Comparison of ENCODE assay signal across 8 mouse cellular contexts in the genomic region with DNA sequence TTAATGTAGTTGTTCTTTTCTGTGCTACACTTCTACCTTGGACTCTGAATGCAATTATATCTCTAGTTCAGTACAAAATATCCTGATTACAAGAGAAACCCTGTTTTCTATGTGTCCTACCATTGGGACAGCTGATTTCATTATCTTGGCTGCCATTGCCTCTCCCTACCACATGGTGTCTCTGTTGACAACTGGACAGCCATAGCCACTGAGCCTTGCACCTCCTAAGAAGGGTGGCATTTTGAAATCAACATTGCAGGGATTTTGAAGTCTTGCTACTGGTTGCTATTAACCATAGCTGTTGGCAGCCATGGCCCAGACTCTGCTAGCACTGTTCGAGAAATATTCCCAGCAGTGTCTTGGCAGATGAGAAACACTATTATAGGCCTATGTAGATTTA. TPM values are rescaled to one million over a fixed set of nuclear protein-coding genes. Genes with fewer than 3 reads are reported as not detected.
DNase-seq lines count a peak whose midpoint lies in the region; ATAC-seq and TF ChIP-seq lines count a peak whose summit lies in the region.

No protein-coding gene starts in this region.

- no peak overlapping the region for H3K9ac ChIP-seq in liver, embryonic 14.5 days (replicated peaks)
- H3K9ac ChIP-seq in neural tube, embryonic 12.5 days, result no peak overlapping the region

- TF ChIP-seq EP300 in liver, embryonic 14.5 days (IDR thresholded peaks at IDR 0.05; ENCODE audit: low read depth), result no peak

- H3ac ChIP-seq in C2C12 (ENCODE audit: control insufficient read depth, insufficient read length, low read depth), result no peak overlapping the region

- WGBS in liver, embryonic 14.5 days (ENCODE audit: insufficient replicate concordance), result 14% methylated on average over 1 of the region's 1 CpGs
- 63% methylated on average over 1 of the region's 1 CpGs for WGBS in neural tube, embryonic 12.5 days

- ATAC-seq in liver, embryonic 14.5 days (ENCODE audit: insufficient read depth), result no peak
- ATAC-seq in neural tube, embryonic 12.5 days (ENCODE audit: low FRiP score, low read depth), result peak; percentile 85

- DNase-seq in adrenal gland, adult (ENCODE audit: inconsistent age in 2 of 2, low spot score in 1 of 2), result peak; percentile 50 to 87
- DNase-seq in embryo, embryonic 10.5 days (ENCODE audit: low spot score), result peak; percentile 80
- peak; percentile 7 to 21 for DNase-seq in heart, adult 9 months (ENCODE audit: low spot score in 2 of 2)
- DNase-seq in kidney, postnatal 10 days, result peak; percentile 65
- no peak for DNase-seq in liver, embryonic 14.5 days (ENCODE audit: low read depth in 3 of 3, low spot score in 3 of 3)
- peak; percentile 6 for DNase-seq in thymus, postnatal 0 days (ENCODE audit: low spot score)

- peak; percentile 58 for TF ChIP-seq CTCF in C2C12 (IDR thresholded peaks at IDR 0.05; ENCODE audit: control insufficient read depth, insufficient read depth, insufficient read length)
- peak; percentile 58 for TF ChIP-seq CTCF in liver, embryonic 14.5 days (IDR thresholded peaks at IDR 0.05; ENCODE audit: low read depth)

- H3K79me2 ChIP-seq in C2C12 (ENCODE audit: control insufficient read depth, insufficient read depth), result no peaks in the 10 kb centered on the region

- H3K79me3 ChIP-seq in C2C12 (ENCODE audit: low read depth), result no peaks in the 10 kb centered on the region

- no peaks in the 10 kb centered on the region for H3K36me3 ChIP-seq in C2C12 (ENCODE audit: control insufficient read depth, insufficient read depth)
- no peaks in the 10 kb centered on the region for H3K36me3 ChIP-seq in liver, embryonic 14.5 days (replicated peaks; ENCODE audit: control insufficient read depth, insufficient read depth, low read depth)
- H3K36me3 ChIP-seq in neural tube, embryonic 12.5 days, result no peaks in the 10 kb centered on the region

- H3K4me3 ChIP-seq in C2C12 (ENCODE audit: insufficient read depth, poor library complexity, severe bottlenecking), result no peak overlapping the region
- H3K4me3 ChIP-seq in liver, embryonic 14.5 days (ENCODE audit: insufficient read depth in 1 of 2, low read depth in 2 of 2, low read length in 2 of 2), result no peak overlapping the region
- no peak overlapping the region for H3K4me3 ChIP-seq in neural tube, embryonic 12.5 days

- no peaks in the 10 kb centered on the region for H3K4me1 ChIP-seq in liver, embryonic 14.5 days (replicated peaks; ENCODE audit: control insufficient read depth in 2 of 2, insufficient read depth in 2 of 2, low read length in 1 of 2)
- no peaks in the 10 kb centered on the region for H3K4me1 ChIP-seq in neural tube, embryonic 12.5 days

- no peak overlapping the region for H3K27ac ChIP-seq in liver, embryonic 14.5 days
- H3K27ac ChIP-seq in neural tube, embryonic 12.5 days, result no peak overlapping the region

- no peak overlapping the region for H3K4me2 ChIP-seq in liver, embryonic 14.5 days (ENCODE audit: low read depth)
- H3K4me2 ChIP-seq in neural tube, embryonic 12.5 days (replicated peaks), result no peak overlapping the region

- no peaks in the 10 kb centered on the region for H3K9me3 ChIP-seq in liver, embryonic 14.5 days (ENCODE audit: control insufficient read depth, low read length)
- no peaks in the 10 kb centered on the region for H3K9me3 ChIP-seq in neural tube, embryonic 12.5 days

- H3K27me3 ChIP-seq in C2C12 (ENCODE audit: control insufficient read depth, insufficient read depth, insufficient read length), result no peaks in the 10 kb centered on the region
- no peaks in the 10 kb centered on the region for H3K27me3 ChIP-seq in liver, embryonic 14.5 days (ENCODE audit: control insufficient read depth, insufficient read depth, low read length)
- H3K27me3 ChIP-seq in neural tube, embryonic 12.5 days (replicated peaks), result no peaks in the 10 kb centered on the region

TF ChIP-seq in C2C12, 6 proteins besides CTCF, POLR2A, EP300 and RAD21:
- TF ChIP-seq MYOG (IDR thresholded peaks at IDR 0.05; ENCODE audit: control insufficient read depth, extremely low read depth, insufficient read length) (no peak), USF1 (IDR thresholded peaks at IDR 0.05; ENCODE audit: low read depth) (no peak), CEBPB (IDR thresholded peaks at IDR 0.05; ENCODE audit: low read depth) (no peak), FOSL1 (IDR thresholded peaks at IDR 0.05; ENCODE audit: insufficient read depth, low read length, poor library complexity, severe bottlenecking) (no peak), MAX (IDR thresholded peaks at IDR 0.05) (no peak), MYOD1 (IDR thresholded peaks at IDR 0.05; ENCODE audit: control insufficient read depth, insufficient read length, low read depth) (no peak)

RNA-seq across cellular contexts. Expression of a gene that starts 45.1 kb away (rescaled TPM):
- polyA plus RNA-seq in C2C12 (2012; fragmentation: generic; extraction: Trizol), result 1.3 TPM
- polyA plus RNA-seq in liver, embryonic 14.5 days (2012; rRNA removed), result 0.05 and 0.07 TPM in 2 replicates
- polyA plus RNA-seq in liver, embryonic 14.5 days (2014; fragmentation: Nextera tagmentation; extraction: Ambion mirVana), result 0.11 and 0.18 TPM in 2 replicates
- 13.5 and 13.6 TPM in 2 replicates for polyA plus RNA-seq in neural tube, embryonic 12.5 days (2016; fragmentation: Nextera tagmentation; extraction: Ambion mirVana)
- 3.3 and 4.4 TPM in 2 replicates for polyA plus RNA-seq in thymus, postnatal 0 days (2015; fragmentation: Nextera tagmentation; extraction: Ambion mirVana)

Comparison
In these comparisons a context has a peak if more than half of its experiments do, and no peak if none do; other contexts are left out.
1. DNase-seq: peak in adrenal gland, adult (2 of 2), embryo, embryonic 10.5 days (single experiment), heart, adult 9 months (2 of 2), kidney, postnatal 10 days (single experiment) and thymus, postnatal 0 days (single experiment); none in liver, embryonic 14.5 days (0 of 3).